Mouse (Mus musculus) spleen, adult 2 months (tissue): ENCODE results near the gene Sos2.

ENCODE experiments used
- CTCF ChIP-seq: fragments of 200-500 bp; IDR thresholded peaks from 2 replicates; pipeline ENCODE4 v1.5.1; 2011; ENCODE audit warnings: mild to moderate bottlenecking, inconsistent platforms; ENCODE audit not compliant: insufficient read depth, insufficient read length, insufficient replicate concordance; ENCODE audit errors: extremely low read depth
- POLR2A ChIP-seq: fragments of 200-500 bp; IDR thresholded peaks from 2 replicates; pipeline ENCODE4 v1.6.1; 2011; ENCODE audit warnings: low read depth, low read length, inconsistent platforms

GRCm38 (mm10) chr12:69583270-69583629 is 98.4 kb downstream of the Sos2 start:
- no peak for TF ChIP-seq CTCF
- TF ChIP-seq POLR2A, result no peak
